Mouse (Mus musculus) kidney, postnatal 4 days (tissue): ENCODE results near the gene Tmed4.

Experiments used
- DNase-seq, 2 experiments: peaks; one replicate each; pipeline ENCODE4 v3.0.0; 2021; ENCODE audit warnings: mixed read lengths in 2 of 2

The Tmed4 gene

DNA sequence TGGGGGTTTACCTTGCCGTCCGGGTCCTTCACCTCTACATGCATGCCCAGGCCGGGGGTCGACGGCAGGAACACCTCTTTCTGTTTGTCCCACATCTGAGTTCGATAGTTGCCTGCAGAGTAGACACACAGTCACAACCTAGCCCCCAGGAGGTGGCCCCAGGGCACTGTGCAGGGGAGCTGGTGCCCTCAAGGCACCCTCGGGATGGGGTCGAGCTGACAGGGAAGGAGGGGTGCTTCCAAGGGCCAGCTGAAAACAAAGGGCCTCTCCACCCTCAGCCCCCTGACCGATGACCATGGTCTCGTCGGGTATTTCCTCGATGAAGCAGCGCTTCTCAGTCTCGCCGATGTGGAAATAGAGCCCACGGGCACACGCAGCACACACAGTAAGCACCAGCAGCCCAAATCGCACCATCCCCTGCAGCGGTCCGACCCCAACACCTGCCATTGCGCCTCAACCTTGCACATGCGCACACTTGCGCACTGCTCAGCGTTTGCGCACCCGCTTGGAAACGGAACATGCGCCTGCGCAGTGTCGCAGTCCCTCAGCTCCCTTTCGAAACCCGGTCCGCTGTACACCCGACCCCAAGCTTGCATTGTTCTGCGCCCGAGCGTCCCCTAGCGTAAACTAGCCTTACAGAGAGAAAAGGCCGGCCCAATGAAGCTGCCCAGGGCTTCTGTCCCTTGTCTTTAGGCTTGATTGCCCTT is at the start of gene Tmed4:
Tmed4 (minus strand) TSS at position 484 of the 707 bp plus-strand sequence.
- DNase-seq, result peak; percentile 100

DNA sequence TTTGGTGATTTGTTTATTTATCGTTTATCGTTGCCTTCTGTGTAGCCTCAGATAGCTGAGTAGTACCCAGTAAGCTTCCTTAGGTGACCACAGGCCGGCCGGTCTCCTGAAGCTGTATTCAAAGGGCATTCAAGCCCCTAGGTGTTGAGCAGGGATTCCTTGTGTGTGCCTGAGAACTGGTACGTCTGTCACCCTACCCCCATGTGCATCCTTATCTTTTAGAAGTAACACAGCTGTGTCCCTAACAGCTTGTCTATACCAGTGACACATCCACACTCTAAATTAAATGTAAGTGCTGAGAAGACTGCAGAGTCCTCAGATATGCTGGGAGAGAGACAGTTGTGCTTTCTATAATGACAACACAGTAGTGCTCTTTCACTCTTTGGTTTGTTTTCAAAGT is 48.7 kb upstream of the Tmed4 start:
- no peak for DNase-seq

- DNase-seq, result no peak
These were observed 47.4 kb upstream of the Tmed4 start for GRCm38 (mm10) chr11:6322086-6322485.

DNA sequence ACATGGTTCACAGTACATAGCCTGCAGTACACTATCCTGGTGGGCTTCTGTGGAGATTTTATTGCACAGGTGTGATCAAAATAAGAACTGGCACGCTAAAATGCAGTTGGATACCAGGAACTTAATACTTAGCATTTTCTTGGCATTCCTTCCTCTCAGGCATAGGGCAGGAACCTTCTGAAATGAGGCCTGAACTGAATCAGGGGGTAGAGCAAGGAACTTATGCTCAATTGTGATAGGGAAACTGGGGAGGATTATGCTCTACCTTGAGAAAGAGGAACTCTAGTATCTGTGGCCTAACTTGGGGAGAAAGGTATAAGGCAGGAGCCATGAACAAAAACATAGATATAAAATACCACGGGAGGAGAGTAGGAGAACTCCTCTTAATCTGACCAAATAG is 44.7 kb upstream of the Tmed4 start:
- DNase-seq, result no peak

- DNase-seq, result no peak
These were observed 43.9 kb upstream of the Tmed4 start for GRCm38 (mm10) chr11:6318559-6318958.

GRCm38 (mm10) chr11:6316821-6317220 is 42.2 kb upstream of the Tmed4 start:
- no peak for DNase-seq

GRCm38 (mm10) chr11:6313874-6314406 is 39.3 kb upstream of the Tmed4 start:
- no peak for DNase-seq

DNA sequence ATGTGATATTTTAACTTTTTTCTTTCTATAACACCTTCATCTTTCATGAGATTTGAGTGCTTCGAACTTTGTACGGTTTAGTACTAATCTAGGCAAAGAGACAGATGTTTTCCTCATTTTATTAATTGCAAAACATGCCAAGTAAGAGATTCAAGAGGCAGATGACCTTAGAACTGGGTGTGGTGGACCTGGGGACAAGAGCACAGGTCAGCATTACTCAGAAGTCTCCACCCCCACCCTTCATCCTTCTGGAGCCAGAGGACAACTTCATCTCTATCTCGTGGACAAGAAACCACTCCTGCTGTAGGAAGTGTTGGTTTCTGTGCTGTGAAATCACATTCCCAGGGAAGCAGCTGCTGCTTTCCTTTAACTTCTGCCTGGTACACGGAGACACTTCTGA is 33.5 kb upstream of the Tmed4 start:
- DNase-seq, result no peak

GRCm38 (mm10) chr11:6305943-6306430 is 31.3 kb upstream of the Tmed4 start:
- DNase-seq, result no peak

DNA sequence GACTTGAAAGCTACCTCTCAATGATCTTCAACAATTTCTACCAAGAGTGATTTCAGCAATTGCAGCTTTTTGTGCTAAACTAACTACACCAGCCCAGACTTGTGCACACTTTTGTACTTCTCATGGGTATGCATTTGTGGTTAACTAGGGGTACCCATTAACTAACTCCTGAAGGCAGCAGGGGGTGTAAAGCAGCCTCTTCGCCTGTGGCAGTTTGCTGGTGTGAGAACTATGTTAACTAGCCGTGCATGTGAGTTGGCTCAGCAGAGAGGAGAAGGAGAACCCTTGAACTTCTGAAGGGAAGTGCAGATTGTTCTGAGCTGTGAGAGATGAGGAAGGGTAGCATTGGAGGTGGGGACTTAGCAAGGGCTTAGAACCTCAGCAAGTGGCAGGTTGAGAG is 28.1 kb upstream of the Tmed4 start:
- no peak for DNase-seq

- DNase-seq, result no peak
These were observed 24.8 kb upstream of the Tmed4 start for GRCm38 (mm10) chr11:6299435-6299834.

DNA sequence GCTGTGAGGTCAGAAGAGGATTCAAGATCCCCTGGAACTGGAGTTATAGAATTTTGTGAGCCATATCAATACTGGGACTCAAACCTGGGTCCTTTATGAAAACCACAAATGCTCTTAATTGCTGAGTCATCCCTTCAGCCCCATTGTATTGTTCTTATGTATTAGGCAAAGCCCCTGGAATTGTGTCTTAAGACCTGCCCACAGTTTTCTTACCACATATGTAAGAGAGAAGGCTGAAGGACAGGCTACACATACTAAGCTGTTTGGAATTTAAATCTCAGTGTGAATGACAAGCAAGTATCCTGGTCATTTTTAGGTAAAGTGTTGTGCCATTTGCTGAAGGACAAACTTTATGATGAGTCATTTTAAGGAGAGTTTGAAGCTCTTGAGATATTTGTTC is 21.4 kb upstream of the Tmed4 start:
- no peak for DNase-seq

DNA sequence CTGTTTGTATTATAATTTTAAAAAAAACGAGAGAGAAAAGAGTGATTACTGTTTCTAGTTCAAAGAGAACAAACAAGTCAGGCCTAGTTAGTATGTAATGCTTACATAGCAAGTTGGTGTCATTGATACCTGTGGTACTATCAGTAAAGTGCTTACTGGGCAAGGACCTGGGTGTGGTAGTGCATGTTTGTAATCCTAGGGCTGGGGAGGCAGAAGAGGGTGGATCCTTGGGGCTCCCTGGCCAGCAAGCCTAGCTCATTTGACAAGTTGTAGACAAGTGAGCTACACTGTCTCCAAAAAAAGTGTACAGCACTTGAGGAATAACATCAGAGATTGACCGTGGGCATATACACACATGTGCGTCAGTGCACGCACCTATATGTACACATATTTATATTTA is 20.0 kb upstream of the Tmed4 start:
- DNase-seq, result no peak

- no peak for DNase-seq
These were observed 18.9 kb upstream of the Tmed4 start for GRCm38 (mm10) chr11:6293601-6294000.

GRCm38 (mm10) chr11:6292988-6293349 is 18.3 kb upstream of the Tmed4 start:
- DNase-seq, result no peak

GRCm38 (mm10) chr11:6292116-6292987 is 17.7 kb upstream of the Tmed4 start:
- DNase-seq, result peak in 1 of 2 experiments; percentile 79

- DNase-seq, result peak; percentile 99 to 100
These were observed 16.9 kb upstream of the Tmed4 start, which contains the start of gene Ogdh for GRCm38 (mm10) chr11:6291401-6292115. TSS of gene Ogdh (plus strand) at chr11:6291633.

GRCm38 (mm10) chr11:6290883-6291282 is 16.2 kb upstream of the Tmed4 start:
- peak in 1 of 2 experiments; percentile 18 for DNase-seq

- DNase-seq, result no peak
These were observed 15.5 kb upstream of the Tmed4 start for GRCm38 (mm10) chr11:6290138-6290537.

DNA sequence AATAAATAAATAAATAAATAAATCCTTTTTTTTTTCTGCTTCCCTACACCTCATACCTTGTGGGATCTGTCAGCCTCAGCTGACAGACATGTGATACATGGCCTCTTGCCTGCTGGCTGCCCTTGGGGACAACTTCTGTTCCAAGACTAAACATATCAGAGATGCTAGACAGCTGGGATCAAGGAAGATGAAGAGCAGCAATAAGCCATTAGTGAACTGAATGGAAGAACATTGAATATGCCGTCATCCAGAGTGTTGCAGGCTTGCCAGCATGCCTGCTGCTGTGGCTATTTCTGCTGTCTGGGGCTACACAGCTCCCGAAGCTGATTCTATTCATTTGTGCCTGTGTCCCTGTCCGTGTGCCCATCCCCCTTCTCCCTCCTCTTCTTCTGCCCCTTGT is 8.3 kb upstream of the Tmed4 start:
- no peak for DNase-seq

DNA sequence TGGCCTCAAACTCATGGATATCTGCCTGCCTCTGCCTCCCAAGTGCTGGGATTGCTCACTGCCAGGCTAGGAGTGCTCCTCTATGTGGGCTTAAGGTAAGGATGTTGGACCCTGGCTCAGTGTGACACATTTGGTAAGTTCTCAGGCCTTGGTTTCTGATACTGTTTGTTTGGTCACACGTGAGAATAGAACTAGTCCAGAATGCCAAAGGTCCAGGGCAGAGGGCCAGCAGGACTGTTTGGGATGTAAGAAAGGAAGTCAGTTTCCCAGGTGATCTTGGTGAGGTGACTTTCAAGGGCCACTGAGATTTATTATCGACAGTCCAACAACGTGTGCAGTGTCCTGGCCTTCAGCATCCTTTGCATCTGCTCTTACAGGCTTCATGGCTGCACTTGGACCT is 1.8 kb upstream of the Tmed4 start:
- no peak for DNase-seq

DNA sequence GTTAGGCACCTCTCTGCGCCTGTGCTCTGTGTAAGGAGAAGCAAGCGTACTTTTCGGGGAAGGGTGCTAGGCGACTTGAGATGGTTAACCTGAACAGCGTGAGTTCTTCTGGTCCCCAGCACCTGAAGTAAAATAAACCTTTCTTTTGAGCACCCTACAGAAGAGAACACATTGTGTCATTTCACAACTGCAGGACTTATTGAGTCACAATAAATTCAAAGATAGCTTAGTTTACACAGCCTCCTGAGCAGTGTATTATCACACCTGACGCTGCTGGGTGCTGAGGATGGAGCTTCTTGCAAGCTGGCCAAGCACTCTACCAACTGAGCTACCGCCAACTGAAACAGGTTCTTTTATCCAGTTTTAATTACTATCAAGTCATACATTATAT is 419 bp upstream of the Tmed4 start:
- no peak for DNase-seq

GRCm38 (mm10) chr11:6273607-6274006 is 1.1 kb downstream of the Tmed4 start:
- DNase-seq, result peak in 1 of 2 experiments; percentile 20
